In genomic region chr4:47075054-47075453, GRCm38 (mm10) we compare ENCODE assay signal across 26 mouse cellular contexts. TPM values are rescaled to one million over a fixed set of nuclear protein-coding genes. Genes with fewer than 3 reads are reported as not detected.
DNase-seq lines count a peak whose midpoint lies in the region; ATAC-seq and TF ChIP-seq lines count a peak whose summit lies in the region.
"Had no signal": no experiment of that assay in that cellular context is flagged by ENCODE, and none has a peak within 500 bp of the region (broad histone marks: within the 10 kb centered on the region; RNA-seq: fewer than 3 reads in every experiment).

No protein-coding gene starts in this region.

- peaks cover 8% of the 10 kb centered on the region; the same call in 1 of the 2 replicates for H3K9me3 ChIP-seq in heart, embryonic 12.5 days (replicated peaks)
- no peaks in the 10 kb centered on the region for H3K9me3 ChIP-seq in stomach, postnatal 0 days (ENCODE audit: control insufficient read depth, low read length)
- H3K9me3 ChIP-seq: embryonic facial prominence, embryonic 12.5 days; forebrain, embryonic 13.5 days; heart, embryonic 13.5 days; hindbrain, embryonic 13.5 days; liver, embryonic 12.5 days; lung, embryonic 15.5 days; neural tube, embryonic 13.5 days had no signal

- H3K9ac ChIP-seq in heart, embryonic 12.5 days, result no peak overlapping the region
- no peak overlapping the region for H3K9ac ChIP-seq in stomach, postnatal 0 days (ENCODE audit: low read length)
- H3K9ac ChIP-seq: embryonic facial prominence, embryonic 12.5 days; forebrain, embryonic 13.5 days; heart, embryonic 13.5 days; hindbrain, embryonic 13.5 days; limb, embryonic 13.5 days; liver, embryonic 12.5 days; lung, embryonic 15.5 days; neural tube, embryonic 13.5 days had no signal

- WGBS in heart, embryonic 12.5 days, result 37% methylated on average over 2 of the region's 2 CpGs
- 25% methylated on average over 2 of the region's 2 CpGs for WGBS in stomach, postnatal 0 days

- H3K27ac ChIP-seq in heart, embryonic 12.5 days (ENCODE audit: poor library complexity, severe bottlenecking), result no peak overlapping the region
- peak overlapping the region; percentile 74 for H3K27ac ChIP-seq in stomach, postnatal 0 days (replicated peaks)
- H3K27ac ChIP-seq: embryonic facial prominence, embryonic 12.5 days; forebrain, embryonic 13.5 days; heart, embryonic 13.5 days; hindbrain, embryonic 13.5 days; limb, embryonic 13.5 days; liver, embryonic 12.5 days; lung, embryonic 15.5 days; neural tube, embryonic 13.5 days had no signal

- TF ChIP-seq CTCF in stomach, postnatal 0 days (IDR thresholded peaks at IDR 0.05; ENCODE audit: low read depth), result 0 out of 2 replicates have a peak, but pooled peaks have one; percentile 19

- peak; percentile 54 for DNase-seq in heart, adult 11 months
- peak; percentile 30 to 48 for DNase-seq in urinary bladder, postnatal 36 days (ENCODE audit: low spot score in 2 of 2)
- no peak for DNase-seq in urinary bladder, postnatal 4 days (ENCODE audit: low spot score in 2 of 2)
- DNase-seq in lung, postnatal 25 days (ENCODE audit: low spot score), result peak; percentile 29
- peak; percentile 78 for DNase-seq in stomach, postnatal 0 days (ENCODE audit: low spot score)
- no peak for DNase-seq in testis, postnatal 10 days (ENCODE audit: low spot score)
- DNase-seq in spleen, postnatal 14 days (ENCODE audit: low spot score in 2 of 2), result no peak
- DNase-seq: adrenal gland, adult 2 months; B cell, adult 2 months; cerebellum, adult 11-12 months; cerebellum, postnatal 10 days; kidney, adult 9 months; kidney, postnatal 36 days; thymus, postnatal 14 days had no signal

- peak; percentile 65 for TF ChIP-seq EP300 in stomach, postnatal 0 days (optimal IDR thresholded peaks at IDR 0.05)

- ATAC-seq in heart, embryonic 12.5 days (ENCODE audit: insufficient number of reproducible peaks, low FRiP score), result no peak
- ATAC-seq in stomach, postnatal 0 days (ENCODE audit: low FRiP score, low TSS enrichment), result peak; percentile 97
- ATAC-seq: forebrain, embryonic 13.5 days; liver, embryonic 12.5 days; midbrain, embryonic 16.5 days had no signal

- no peak overlapping the region for H3K4me3 ChIP-seq in heart, embryonic 12.5 days
- H3K4me3 ChIP-seq in stomach, postnatal 0 days (ENCODE audit: low read depth, low read length), result no peak overlapping the region
- H3K4me3 ChIP-seq: embryonic facial prominence, embryonic 12.5 days; forebrain, embryonic 13.5 days; heart, embryonic 13.5 days; hindbrain, embryonic 13.5 days; limb, embryonic 13.5 days; liver, embryonic 12.5 days; lung, embryonic 15.5 days; myocyte; neural tube, embryonic 13.5 days had no signal

- H3K36me3 ChIP-seq in heart, embryonic 12.5 days, result no peaks in the 10 kb centered on the region
- no peaks in the 10 kb centered on the region for H3K36me3 ChIP-seq in stomach, postnatal 0 days (ENCODE audit: control insufficient read depth, insufficient read depth, low read length)
- H3K36me3 ChIP-seq: embryonic facial prominence, embryonic 12.5 days; G1E; heart, embryonic 13.5 days; hindbrain, embryonic 13.5 days; limb, embryonic 13.5 days; liver, embryonic 12.5 days; lung, embryonic 15.5 days; neural tube, embryonic 13.5 days had no signal

- no peaks in the 10 kb centered on the region for H3K27me3 ChIP-seq in heart, embryonic 12.5 days (replicated peaks)
- H3K27me3 ChIP-seq in stomach, postnatal 0 days (ENCODE audit: control insufficient read depth, insufficient read depth, low read length), result no peaks in the 10 kb centered on the region
- H3K27me3 ChIP-seq: embryonic facial prominence, embryonic 12.5 days; forebrain, embryonic 13.5 days; heart, embryonic 13.5 days; hindbrain, embryonic 13.5 days; limb, embryonic 13.5 days; liver, embryonic 12.5 days; lung, embryonic 15.5 days; neural tube, embryonic 13.5 days had no signal

- no peaks in the 10 kb centered on the region for H3K4me1 ChIP-seq in heart, embryonic 12.5 days (replicated peaks)
- H3K4me1 ChIP-seq in stomach, postnatal 0 days (replicated peaks; ENCODE audit: control insufficient read depth, insufficient read depth), result no peaks in the 10 kb centered on the region
- H3K4me1 ChIP-seq: embryonic facial prominence, embryonic 12.5 days; forebrain, embryonic 13.5 days; heart, embryonic 13.5 days; hindbrain, embryonic 13.5 days; limb, embryonic 13.5 days; liver, embryonic 12.5 days; lung, embryonic 15.5 days; neural tube, embryonic 13.5 days had no signal

- no peak overlapping the region for H3K4me2 ChIP-seq in heart, embryonic 12.5 days
- no peak overlapping the region for H3K4me2 ChIP-seq in stomach, postnatal 0 days (replicated peaks; ENCODE audit: low read depth)
- H3K4me2 ChIP-seq: embryonic facial prominence, embryonic 12.5 days; forebrain, embryonic 13.5 days; heart, embryonic 13.5 days; hindbrain, embryonic 13.5 days; limb, embryonic 13.5 days; liver, embryonic 12.5 days; lung, embryonic 15.5 days; neural tube, embryonic 13.5 days had no signal

RNA-seq across cellular contexts. Expression of gene Galnt12, which starts 16.7 kb away (rescaled TPM):
- 1.8 and 2.2 TPM in 2 replicates for polyA plus RNA-seq in heart, embryonic 12.5 days (2016; fragmentation: Nextera tagmentation; extraction: Ambion mirVana)
- polyA plus RNA-seq in stomach, postnatal 0 days (2015; fragmentation: Nextera tagmentation; extraction: Ambion mirVana), result 57.9 and 59.9 TPM in 2 replicates
- polyA plus RNA-seq: G1E, myocyte had no signal

RNA-seq across cellular contexts. Expression of gene Anks6, which starts 17.8 kb away (rescaled TPM):
- 2.7 and 3.0 TPM in 2 replicates for polyA plus RNA-seq in heart, embryonic 12.5 days (2016; fragmentation: Nextera tagmentation; extraction: Ambion mirVana)
- 3.7 and 4.6 TPM in 2 replicates for polyA plus RNA-seq in stomach, postnatal 0 days (2015; fragmentation: Nextera tagmentation; extraction: Ambion mirVana)
- polyA plus RNA-seq: G1E had no signal

Comparison
In these comparisons a context has a peak if more than half of its experiments do, and no peak if none do; other contexts are left out.
1. DNase-seq: peak in heart, adult 11 months (single experiment), urinary bladder, postnatal 36 days (2 of 2), lung, postnatal 25 days (single experiment) and stomach, postnatal 0 days (single experiment); none in urinary bladder, postnatal 4 days (0 of 2), testis, postnatal 10 days (single experiment) and spleen, postnatal 14 days (0 of 2).
2. RNA of gene Galnt12, which starts 16.7 kb away (polyA plus RNA-seq): 57.9 to 59.9 TPM in stomach, postnatal 0 days; 1.8 to 2.2 TPM in heart, embryonic 12.5 days; every median in the first group is over 10 times any median in the second.